Mouse (Mus musculus): Measurements from ENCODE around the gene Mef2d.

Mef2d gene

GRCm38 (mm10) chr3:88178986-88179385, 36.8 kb downstream of the Mef2d start:
- DNase-seq (ENCODE audit: low spot score in 2 of 2), result no peak

GRCm38 (mm10) chr3:88181374-88181773, 39.2 kb downstream of the Mef2d start:
- DNase-seq (ENCODE audit: low spot score in 2 of 2), result peak in 1 of 2 experiments; percentile 59

GRCm38 (mm10) chr3:88186424-88186823, 44.3 kb downstream of the Mef2d start:
- DNase-seq (ENCODE audit: low spot score in 2 of 2), result no peak

- DNase-seq (ENCODE audit: low spot score in 2 of 2), result no peak
Measured at GRCm38 (mm10) chr3:88191146-88191545, 49.0 kb downstream of the Mef2d start.

- peak; percentile 73 for DNase-seq (ENCODE audit: low spot score in 2 of 2)
Measured at GRCm38 (mm10) chr3:88191820-88192616, 49.8 kb downstream of the Mef2d start.

- DNase-seq (ENCODE audit: low spot score in 2 of 2), result no peak
Measured at GRCm38 (mm10) chr3:88197741-88198504, 55.8 kb downstream of the Mef2d start.

GRCm38 (mm10) chr3:88198505-88199020, 56.4 kb downstream of the Mef2d start:
- DNase-seq (ENCODE audit: low spot score in 2 of 2), result peak in 1 of 2 experiments; percentile 7

GRCm38 (mm10) chr3:88199541-88200110, 57.5 kb downstream of the Mef2d start:
- DNase-seq (ENCODE audit: low spot score in 2 of 2), result no peak

- peak; percentile 29 to 42 for DNase-seq (ENCODE audit: low spot score in 2 of 2)
Measured at GRCm38 (mm10) chr3:88200161-88200971, 58.2 kb downstream of the Mef2d start.

- peak; percentile 7 to 21 for DNase-seq (ENCODE audit: low spot score in 2 of 2)
Measured at GRCm38 (mm10) chr3:88200972-88201330, 58.8 kb downstream of the Mef2d start.

- DNase-seq (ENCODE audit: low spot score in 2 of 2), result peak in 1 of 2 experiments; percentile 22
Measured at GRCm38 (mm10) chr3:88201640-88202039, 59.5 kb downstream of the Mef2d start.

GRCm38 (mm10) chr3:88202986-88203385, 60.8 kb downstream of the Mef2d start:
- peak; percentile 6 to 26 for DNase-seq (ENCODE audit: low spot score in 2 of 2)

GRCm38 (mm10) chr3:88203456-88203855, 61.3 kb downstream of the Mef2d start:
- no peak for DNase-seq (ENCODE audit: low spot score in 2 of 2)

- peak; percentile 8 to 25 for DNase-seq (ENCODE audit: low spot score in 2 of 2)
Measured at GRCm38 (mm10) chr3:88203999-88204700, 62.0 kb downstream of the Mef2d start.

- peak; percentile 19 to 38 for DNase-seq (ENCODE audit: low spot score in 2 of 2)
Measured at GRCm38 (mm10) chr3:88204751-88205150, 62.6 kb downstream of the Mef2d start.

GRCm38 (mm10) chr3:88205176-88205562, 63.0 kb downstream of the Mef2d start:
- DNase-seq (ENCODE audit: low spot score in 2 of 2), result peak in 1 of 2 experiments; percentile 8

- peak; percentile 3 to 18 for DNase-seq (ENCODE audit: low spot score in 2 of 2)
Measured at GRCm38 (mm10) chr3:88205563-88206491, 63.7 kb downstream of the Mef2d start.

- DNase-seq (ENCODE audit: low spot score in 2 of 2), result peak in 1 of 2 experiments; percentile 17
Measured at GRCm38 (mm10) chr3:88206500-88206899, 64.3 kb downstream of the Mef2d start.

GRCm38 (mm10) chr3:88206901-88207371, 64.8 kb downstream of the Mef2d start:
- peak; percentile 76 to 80 for DNase-seq (ENCODE audit: low spot score in 2 of 2)

All from right cerebral cortex, adult 2 months (tissue).